Mouse (Mus musculus) MEL (cell line): ENCODE results near the gene Plekhg2. TPM values are rescaled to one million over a fixed set of nuclear protein-coding genes. Genes with fewer than 3 reads are reported as not detected.

Source experiments
- DNase-seq: peaks from one replicate; pipeline ENCODE4 v3.0.0; 2011; ENCODE audit warnings: low read depth, low spot score
- H3K27ac ChIP-seq: 2 replicates; pipeline ENCODE4 v1.5.1; 2012; ENCODE audit warnings: low read depth, mild to moderate bottlenecking, control low read depth, low read length, moderate library complexity; ENCODE audit not compliant: control insufficient read depth
- H3K27me3 ChIP-seq, 2 experiments: fragments of 150-350 bp in 1 of 2; sonication (generic) in 1 of 2; 2 replicates each; pipeline ENCODE4 v1.6.1; 2012; ENCODE audit warnings: low read length in 2 of 2, mild to moderate bottlenecking in 2 of 2, improper control_type of control experiment in 1 of 2, moderate library complexity in 1 of 2; ENCODE audit not compliant: insufficient read depth in 2 of 2, control insufficient read depth in 1 of 2
- H3K36me3 ChIP-seq, 2 experiments: 2 replicates each; pipeline ENCODE4 v1.6.1; 2012 to 2014; ENCODE audit warnings: low read length in 2 of 2, improper control_type of control experiment in 1 of 2, inconsistent platforms in 1 of 2, mild to moderate bottlenecking in 1 of 2; ENCODE audit not compliant: insufficient read depth in 2 of 2, control insufficient read depth in 1 of 2
- H3K4me1 ChIP-seq, 2 experiments: fragments of 150-350 bp in 1 of 2; sonication (generic) in 1 of 2; 2 replicates each; pipeline ENCODE4 v1.6.1; 2012; ENCODE audit warnings: low read length in 2 of 2, improper control_type of control experiment in 1 of 2, mild to moderate bottlenecking in 1 of 2; ENCODE audit not compliant: insufficient read depth in 2 of 2, control insufficient read depth in 1 of 2
- H3K4me3 ChIP-seq, 2 experiments: fragments of 150-350 bp in 1 of 2; sonication (generic) in 1 of 2; 2 replicates each; pipeline ENCODE4 v1.5.1; 2012; ENCODE audit warnings: low read depth in 2 of 2, low read length in 2 of 2, mild to moderate bottlenecking in 2 of 2, moderate library complexity in 2 of 2, control low read depth in 1 of 2, improper control_type of control experiment in 1 of 2; ENCODE audit not compliant: control insufficient read depth in 1 of 2, insufficient read depth in 1 of 2
- H3K79me2 ChIP-seq: 2 replicates; pipeline ENCODE4 v1.6.1; 2012; ENCODE audit warnings: mild to moderate bottlenecking, low read length, moderate library complexity; ENCODE audit not compliant: control insufficient read depth, poor library complexity, insufficient read depth
- H3K9ac ChIP-seq: 2 replicates; pipeline ENCODE4 v1.6.1; 2012; ENCODE audit warnings: low read depth, mild to moderate bottlenecking, control low read depth, low read length, moderate library complexity; ENCODE audit not compliant: control insufficient read depth, poor library complexity, severe bottlenecking
- H3K9me3 ChIP-seq: fragments of 150-350 bp; sonication (generic); replicated peaks from 2 replicates; pipeline ENCODE4 v1.6.1; 2012; ENCODE audit warnings: mild to moderate bottlenecking, low read length, improper control_type of control experiment, moderate library complexity; ENCODE audit not compliant: insufficient read depth
- BHLHE40 ChIP-seq: IDR thresholded peaks from 2 replicates; pipeline ENCODE4 v1.6.1; 2012; ENCODE audit warnings: low read depth, mild to moderate bottlenecking, inconsistent platforms, low read length, improper control_type of control experiment, borderline replicate concordance
- ELF1 ChIP-seq: IDR thresholded peaks from 2 replicates; pipeline ENCODE4 v1.6.1; 2014; ENCODE audit warnings: low read depth, mild to moderate bottlenecking, inconsistent platforms, low read length, improper control_type of control experiment, moderate library complexity
- ETS1 ChIP-seq: IDR thresholded peaks from 2 replicates; pipeline ENCODE4 v1.6.1; 2012; ENCODE audit warnings: low read depth, mild to moderate bottlenecking, inconsistent platforms, low read length, improper control_type of control experiment, moderate library complexity
- GATA1 ChIP-seq: IDR thresholded peaks from 2 replicates; pipeline ENCODE4 v1.6.1; 2011; ENCODE audit warnings: low read depth, low read length, improper control_type of control experiment
- HCFC1 ChIP-seq: IDR thresholded peaks from 2 replicates; pipeline ENCODE4 v1.6.1; 2012; ENCODE audit warnings: low read depth, mild to moderate bottlenecking, inconsistent platforms, low read length, improper control_type of control experiment, moderate library complexity
- JUND ChIP-seq: IDR thresholded peaks from 2 replicates; pipeline ENCODE4 v1.6.1; 2011; ENCODE audit warnings: low read depth, mild to moderate bottlenecking, improper control_type of control experiment, low read length
- KAT2A ChIP-seq: conservative IDR thresholded peaks from 2 replicates; pipeline ENCODE4 v1.6.1; 2012; ENCODE audit warnings: low read depth, low read length, improper control_type of control experiment, inconsistent platforms
- MAFK ChIP-seq: IDR thresholded peaks from 2 replicates; pipeline ENCODE4 v1.6.1; 2011; ENCODE audit warnings: low read depth, mild to moderate bottlenecking, low read length, improper control_type of control experiment, borderline replicate concordance
- MAX ChIP-seq: IDR thresholded peaks from 2 replicates; pipeline ENCODE4 v1.6.1; 2011; ENCODE audit warnings: low read length, improper control_type of control experiment
- MYB ChIP-seq: IDR thresholded peaks from 2 replicates; pipeline ENCODE4 v1.6.1; 2011; ENCODE audit warnings: mild to moderate bottlenecking, low read depth, low read length, improper control_type of control experiment
- NELFE ChIP-seq: IDR thresholded peaks from 2 replicates; pipeline ENCODE4 v1.6.1; 2011; ENCODE audit warnings: low read depth, low read length, improper control_type of control experiment
- NRF1 ChIP-seq: IDR thresholded peaks from 2 replicates; pipeline ENCODE4 v1.6.1; 2014; ENCODE audit warnings: low read depth, mild to moderate bottlenecking, inconsistent platforms, low read length, improper control_type of control experiment, moderate library complexity; ENCODE audit not compliant: poor library complexity, insufficient read depth, severe bottlenecking
- POLR2AphosphoS5 ChIP-seq: IDR thresholded peaks from 2 replicates; pipeline ENCODE4 v1.6.1; 2012; ENCODE audit warnings: low read depth, borderline replicate concordance, mild to moderate bottlenecking, inconsistent platforms, low read length, moderate library complexity, mixed read lengths
- RCOR1 ChIP-seq: IDR thresholded peaks from 2 replicates; pipeline ENCODE4 v1.6.1; 2012; ENCODE audit warnings: low read depth, mild to moderate bottlenecking, inconsistent platforms, low read length, improper control_type of control experiment
- SIN3A ChIP-seq: IDR thresholded peaks from 2 replicates; pipeline ENCODE4 v1.6.1; 2012; ENCODE audit warnings: low read length, improper control_type of control experiment, inconsistent platforms
- SMC3 ChIP-seq: IDR thresholded peaks from 2 replicates; pipeline ENCODE4 v1.6.1; 2011; ENCODE audit warnings: low read depth, low read length, improper control_type of control experiment
- TBP ChIP-seq: IDR thresholded peaks from 2 replicates; pipeline ENCODE4 v1.8.0; 2011; ENCODE audit warnings: low read depth, low read length, improper control_type of control experiment
- TCF12 ChIP-seq: IDR thresholded peaks from 2 replicates; pipeline ENCODE4 v1.6.1; 2014; ENCODE audit warnings: low read depth, mild to moderate bottlenecking, inconsistent platforms, low read length, improper control_type of control experiment, moderate library complexity
- USF1 ChIP-seq: IDR thresholded peaks from 2 replicates; pipeline ENCODE4 v1.6.1; 2014; ENCODE audit warnings: low read depth, mild to moderate bottlenecking, inconsistent platforms, low read length, improper control_type of control experiment, moderate library complexity
- polyA plus RNA-seq, 2 experiments: library from polyadenylated mRNA; stranded (reverse) in 1 of 2; unstranded in 1 of 2; fragments of >175 nt in 1 of 2; fragments of >200 nt in 1 of 2; gene quantifications; 2 replicates each; pipeline versions ENCODE4 v1.2.1 to v1.2.4; 2012; ENCODE audit warnings: low replicate concordance in 2 of 2, low read depth in 1 of 2; ENCODE audit not compliant: insufficient read length in 2 of 2, insufficient read depth in 1 of 2, missing spikeins in 1 of 2
- total RNA-seq: library from RNA; depleted of rRNA; stranded (reverse); fragments of 300-350 nt; gene quantifications from 2 replicates; pipeline ENCODE4 v1.2.3, GENCODE M21; 2012

Gene Plekhg2
- total and polyA plus RNA-seq, 3 experiments = 1.1 to 9.2 TPM; not detected in 1

DNA sequence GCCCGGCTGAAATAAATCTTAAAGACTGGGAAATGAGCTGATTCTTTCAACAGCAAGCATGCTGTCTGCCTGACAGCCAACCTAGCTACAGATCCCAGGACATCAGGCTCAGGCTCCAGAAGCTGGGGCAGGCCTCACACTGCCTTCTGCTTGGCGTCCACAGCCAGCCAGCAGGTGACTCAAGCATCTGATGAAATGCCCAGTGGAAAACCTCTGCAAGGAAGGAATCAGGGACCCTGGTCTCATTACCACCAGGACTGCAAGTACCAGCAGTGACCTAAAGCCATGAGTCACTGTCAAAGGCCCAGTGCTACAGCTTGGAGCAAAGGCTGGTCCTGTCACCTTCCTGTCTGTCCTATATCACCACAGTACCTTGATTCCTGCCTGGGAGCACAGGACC is 36.9 kb downstream of the Plekhg2 start:
- H3K79me2 ChIP-seq = peaks cover 50% of the 10 kb centered on the region
- no peaks in the 10 kb centered on the region for H3K27me3 ChIP-seq
- TF ChIP-seq NRF1 = no peak
- no peak for TF ChIP-seq JUND
- TF ChIP-seq ELF1 = no peak
- no peak for TF ChIP-seq NELFE
- TF ChIP-seq HCFC1 = no peak
- TF ChIP-seq, all 39 proteins: peak for 0
- DNase-seq = no peak
- Histone ChIP-seq H3K4me3 (no peak overlapping the region), H3K36me3 (peaks cover 9 to 11% of the 10 kb centered on the region in 2 experiments), H3K27ac (no peak overlapping the region), H3K4me1 (0 out of 4 replicates have a peak, but pooled peaks cover 0 to 6% of the 10 kb centered on the region in 2 experiments), H3K9ac (no peak overlapping the region), H3K9me3 (no peaks in the 10 kb centered on the region)

DNA sequence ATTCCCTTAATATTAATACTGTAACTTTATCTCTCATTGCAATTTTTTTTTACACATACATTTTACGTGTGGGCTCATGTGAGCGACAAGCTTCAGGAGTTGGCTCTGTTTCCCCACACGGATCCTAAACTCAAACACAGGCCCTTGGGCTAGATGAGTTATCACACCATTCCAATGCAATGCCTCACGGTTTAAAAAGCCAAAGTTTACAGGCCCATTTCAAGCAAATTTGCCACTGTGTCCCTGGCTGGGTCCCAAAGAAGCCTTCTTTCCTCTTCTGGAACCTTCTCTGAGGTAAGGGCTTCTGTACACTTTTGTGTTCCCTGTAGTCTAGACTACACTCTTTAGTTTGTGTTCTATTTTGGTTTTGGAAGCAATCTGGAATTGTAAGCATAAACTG is 37.9 kb downstream of the Plekhg2 start:
- Histone ChIP-seq H3K4me1 (0 out of 4 replicates have a peak, but pooled peaks cover 0 to 6% of the 10 kb centered on the region in 2 experiments), H3K4me3 (no peak overlapping the region), H3K79me2 (peaks cover 50% of the 10 kb centered on the region), H3K27me3 (no peaks in the 10 kb centered on the region), H3K36me3 (peaks cover 9 to 11% of the 10 kb centered on the region in 2 experiments), H3K27ac (no peak overlapping the region), H3K9ac (no peak overlapping the region), H3K9me3 (no peaks in the 10 kb centered on the region)
- no peak for DNase-seq
- no peak for TF ChIP-seq RCOR1
- TF ChIP-seq NRF1 = no peak
- TF ChIP-seq GATA1 = no peak
- no peak for TF ChIP-seq TBP
- TF ChIP-seq SIN3A = no peak
- TF ChIP-seq MAX = no peak
- TF ChIP-seq KAT2A = no peak
- TF ChIP-seq MYB = no peak
- no peak for TF ChIP-seq USF1
- no peak for TF ChIP-seq SMC3
- no peak for TF ChIP-seq BHLHE40
- no peak for TF ChIP-seq ETS1
- no peak for TF ChIP-seq POLR2AphosphoS5
- no peak for TF ChIP-seq TCF12
- no peak for TF ChIP-seq MAFK
